Mouse (Mus musculus) cerebellum, adult 9-11 months (tissue): Measurements from ENCODE around the gene Amph.

ENCODE experiments used
- DNase-seq: peaks from one replicate; pipeline ENCODE4 v3.0.0; 2022

Gene Amph

DNA sequence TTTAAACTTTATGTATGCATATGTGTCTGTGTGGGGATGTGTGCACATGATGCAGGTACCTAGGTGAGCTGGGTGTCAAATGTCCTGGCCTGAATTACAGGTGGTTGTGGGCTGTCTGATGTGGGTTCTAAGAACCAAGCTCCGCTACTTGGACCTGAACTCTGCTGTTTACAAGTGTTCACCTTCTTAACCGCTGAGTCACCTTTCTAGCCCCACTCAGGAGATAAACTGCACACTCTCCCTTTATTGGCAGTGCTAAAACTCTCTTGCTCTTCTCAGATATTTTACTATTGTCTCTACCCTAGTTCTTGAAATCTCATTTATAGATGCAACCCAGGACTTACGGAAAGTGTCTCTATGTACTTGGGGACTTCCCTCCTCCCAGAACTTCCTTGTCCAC, 199.5 kb downstream of the Amph start:
- DNase-seq, result no peak

DNA sequence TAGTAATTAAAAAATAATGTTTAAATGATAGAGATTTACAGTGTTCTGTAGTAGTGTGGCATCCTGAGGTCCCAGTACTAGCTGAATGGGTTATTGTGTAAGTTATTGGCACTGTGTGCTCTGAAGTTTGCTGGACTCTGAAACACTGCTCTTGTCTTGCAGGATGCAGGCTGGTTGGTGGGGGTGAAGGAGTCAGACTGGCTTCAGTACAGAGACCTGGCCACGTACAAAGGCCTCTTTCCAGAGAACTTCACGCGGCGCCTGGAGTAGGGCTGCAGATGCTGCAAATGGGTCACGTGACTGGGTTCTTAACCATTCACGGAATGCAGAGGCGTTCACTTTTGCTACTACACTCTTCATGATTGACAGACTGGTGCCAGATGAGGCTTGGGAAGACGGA, 201.6 kb downstream of the Amph start:
- DNase-seq, result no peak

- DNase-seq, result no peak
Measured at GRCm38 (mm10) chr13:19150438-19151301, 202.7 kb downstream of the Amph start.

GRCm38 (mm10) chr13:19152126-19152525, 204.1 kb downstream of the Amph start:
- no peak for DNase-seq

- peak; percentile 44 for DNase-seq
Measured at GRCm38 (mm10) chr13:19158484-19158883, 210.5 kb downstream of the Amph start.

DNA sequence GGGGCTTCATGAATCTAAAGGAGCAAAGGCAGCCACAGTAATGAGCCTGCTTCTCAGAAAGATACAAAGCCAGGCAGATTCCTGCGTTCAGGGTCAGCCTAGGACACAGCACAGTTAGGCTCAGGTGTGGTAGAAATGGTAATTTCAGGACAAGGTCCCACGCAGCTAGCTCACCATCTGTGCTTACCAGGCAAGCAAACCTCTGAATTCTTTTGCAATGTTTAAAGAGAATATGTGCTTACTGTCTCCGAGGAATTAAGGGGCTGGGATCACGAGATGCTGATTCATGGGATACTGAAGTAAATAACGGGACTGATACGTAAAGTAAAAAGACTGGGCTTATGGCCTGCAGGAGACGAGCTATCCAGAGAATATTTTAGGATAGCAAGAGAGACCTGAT, 212.6 kb downstream of the Amph start:
- DNase-seq, result peak; percentile 29

DNA sequence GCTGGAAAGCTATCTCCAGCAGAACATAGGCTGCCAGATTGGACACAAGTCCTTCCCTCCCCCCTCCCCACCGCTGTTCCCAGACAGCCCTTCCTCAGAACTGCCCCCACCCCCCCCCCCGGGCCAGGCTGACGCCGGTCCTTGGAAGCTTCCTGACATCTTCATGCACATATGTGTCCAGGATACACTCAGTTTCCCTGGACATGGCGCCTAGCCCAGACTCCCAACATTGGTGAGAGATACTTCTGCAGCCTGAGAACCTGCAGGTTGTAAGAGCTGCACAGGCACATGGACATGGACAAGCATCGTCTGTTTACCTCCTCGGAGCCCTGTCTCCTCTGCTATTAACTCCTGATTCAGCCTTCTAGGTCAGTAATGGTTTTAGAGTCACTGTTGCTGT, 213.1 kb downstream of the Amph start:
- DNase-seq, result peak; percentile 39

DNA sequence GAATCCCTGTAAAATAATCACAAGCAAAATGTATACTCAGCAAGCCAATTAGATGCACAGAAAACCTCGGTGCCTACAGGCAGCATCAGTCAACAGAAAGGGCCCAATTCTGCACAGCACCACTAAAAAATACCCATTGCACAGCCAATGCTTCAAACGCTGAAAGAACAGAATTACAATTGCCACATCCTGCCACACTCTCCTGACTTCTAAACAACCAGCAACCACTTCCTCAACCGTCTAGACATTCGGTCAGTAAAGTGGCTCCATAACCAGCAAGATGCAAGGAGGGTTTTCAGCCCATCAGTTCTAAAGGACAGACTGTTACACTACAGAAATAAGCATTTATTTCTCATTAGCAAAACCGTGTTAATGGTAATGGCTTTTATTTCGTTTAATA, 214.1 kb downstream of the Amph start:
- DNase-seq, result no peak

DNA sequence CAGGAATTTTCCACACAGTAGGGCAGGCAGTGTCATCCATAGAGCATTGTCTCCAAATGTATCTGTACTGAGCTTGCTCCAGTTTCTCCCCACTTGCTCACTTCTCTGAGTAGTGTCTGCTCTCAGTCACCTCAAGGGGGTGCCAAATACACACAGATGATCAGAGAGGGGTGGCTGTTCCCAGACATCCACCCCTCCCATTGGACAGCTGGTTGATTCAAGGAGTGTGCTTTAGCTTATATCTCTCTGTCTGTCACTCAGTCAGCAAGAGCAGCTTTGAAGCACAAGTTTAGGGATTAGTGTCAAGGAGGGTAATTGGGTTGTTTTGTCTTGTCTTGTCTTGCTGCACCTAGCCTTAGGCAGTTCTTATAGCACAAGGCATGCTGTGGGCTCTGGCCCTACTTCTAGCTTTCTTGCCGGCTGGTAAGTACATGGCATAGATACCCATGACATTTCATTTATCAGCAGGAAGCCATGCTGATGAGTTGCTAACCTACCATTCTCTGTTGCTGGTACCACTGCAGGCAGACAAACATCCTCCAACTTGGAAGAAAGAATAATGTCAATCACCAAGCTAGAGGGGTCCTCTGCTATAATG, 229.8 kb downstream of the Amph start:
- peak; percentile 37 for DNase-seq

- no peak for DNase-seq
Measured at GRCm38 (mm10) chr13:19178351-19178750, 230.3 kb downstream of the Amph start.

DNA sequence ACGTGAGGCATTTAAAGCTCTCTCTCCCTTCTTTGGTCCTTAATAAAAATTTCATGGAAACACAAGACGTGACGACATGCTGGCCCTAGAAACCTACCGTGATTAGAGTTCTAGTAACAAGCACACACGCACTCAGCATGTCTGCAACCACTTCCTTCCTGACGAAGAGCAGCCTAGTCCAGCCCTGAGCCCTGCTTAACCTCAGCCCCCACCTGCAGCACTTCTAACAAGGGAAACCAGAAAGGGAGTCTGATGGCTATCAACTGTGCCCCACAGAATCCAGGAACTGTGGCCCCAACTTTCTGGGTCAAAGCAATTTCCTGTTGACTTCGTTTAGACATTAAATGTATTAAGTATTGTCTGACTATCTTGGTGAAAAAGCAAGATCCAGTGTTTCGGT, 234.3 kb downstream of the Amph start:
- DNase-seq, result no peak

DNA sequence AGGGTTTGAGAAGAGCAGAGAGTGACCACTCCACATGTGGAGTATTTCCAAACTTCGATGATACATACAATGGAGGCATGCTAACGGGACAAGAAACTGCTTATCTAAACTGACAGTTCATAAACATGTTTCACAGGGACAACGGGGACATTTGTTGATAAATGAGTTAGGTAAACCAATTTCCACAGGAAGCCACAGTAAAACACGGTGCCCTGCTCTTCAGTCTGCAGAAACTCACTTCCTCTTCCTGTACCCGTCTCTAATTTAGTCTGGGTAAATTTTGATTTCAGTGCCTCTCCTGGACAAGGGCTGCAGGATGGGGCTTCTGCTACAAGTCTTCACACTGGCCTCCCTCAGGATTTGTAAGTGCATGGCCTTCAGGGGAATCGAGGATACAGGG, 242.0 kb downstream of the Amph start:
- DNase-seq, result no peak

GRCm38 (mm10) chr13:19194803-19195202, 246.8 kb downstream of the Amph start:
- no peak for DNase-seq

DNA sequence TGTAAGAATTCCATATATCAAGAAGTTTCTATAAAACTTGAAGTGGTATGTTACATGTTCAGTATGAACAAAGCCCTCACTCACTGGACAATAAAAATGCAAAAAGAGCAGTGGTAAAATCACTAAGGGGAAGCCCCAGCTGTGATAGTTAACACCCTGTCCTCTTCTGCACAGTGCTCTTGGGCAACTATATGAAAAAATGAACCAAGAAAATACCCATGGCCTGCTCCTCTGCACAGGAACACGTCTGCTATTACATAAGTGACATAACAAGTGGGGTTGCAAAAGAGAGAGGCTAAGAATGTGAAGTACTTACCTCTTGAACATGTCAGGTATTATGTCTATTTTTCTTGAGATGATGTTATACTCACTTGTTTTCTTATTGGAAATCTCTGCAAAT, 247.5 kb downstream of the Amph start:
- no peak for DNase-seq
